Mouse (Mus musculus): ENCODE measurements at regions not wholly inside any gene's neighbourhood (a gene's known extent, or its start where the extent isn't known, plus 50 kb on each side); places are given as distances from the start of the nearest gene placed in this dataset.
A peak's percentile ranks its signal among the peaks of the same experiment; 100 is the strongest.
"Not testable (repeated sequence)": the region's sequence is repeated elsewhere in the genome, so short reads cannot be mapped to it uniquely, and the experiment has no call there.

DNA sequence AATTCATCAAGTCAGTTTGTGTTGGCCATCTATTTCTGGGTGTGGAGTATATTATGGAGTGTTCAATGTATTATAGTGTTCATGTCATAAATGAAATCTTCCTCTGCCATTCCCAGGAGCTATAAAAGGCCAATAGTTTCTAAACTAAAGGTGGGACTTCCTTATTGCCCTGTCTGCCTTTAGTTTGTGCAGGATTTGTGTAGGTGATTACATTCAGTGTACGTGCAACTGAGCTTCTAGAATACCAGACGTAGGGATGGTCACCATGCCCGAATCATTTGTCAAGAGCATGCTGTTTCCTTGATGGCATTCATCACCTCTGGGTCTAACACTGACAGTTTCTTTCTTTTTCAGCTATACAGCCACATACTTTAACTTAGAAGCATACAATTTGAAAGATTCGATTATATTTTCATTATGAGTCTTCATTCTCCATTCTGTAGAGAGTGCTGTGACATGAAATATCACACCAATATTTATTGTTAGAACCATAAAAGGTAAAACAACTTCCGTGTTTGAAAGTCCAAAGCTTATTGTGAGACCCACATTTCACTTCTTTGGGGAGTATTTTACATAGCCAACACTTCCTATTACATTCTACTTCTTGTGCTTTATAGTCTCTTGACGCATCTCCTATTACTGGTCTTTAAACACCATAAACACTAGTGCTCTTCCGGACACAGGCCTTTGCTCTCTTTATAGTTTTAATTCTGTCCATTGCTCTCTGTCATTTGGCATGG, 494.1 kb upstream of the Klf6 start:
- DNase-seq (ENCODE audit: low read depth, low spot score), result no peak

DNA sequence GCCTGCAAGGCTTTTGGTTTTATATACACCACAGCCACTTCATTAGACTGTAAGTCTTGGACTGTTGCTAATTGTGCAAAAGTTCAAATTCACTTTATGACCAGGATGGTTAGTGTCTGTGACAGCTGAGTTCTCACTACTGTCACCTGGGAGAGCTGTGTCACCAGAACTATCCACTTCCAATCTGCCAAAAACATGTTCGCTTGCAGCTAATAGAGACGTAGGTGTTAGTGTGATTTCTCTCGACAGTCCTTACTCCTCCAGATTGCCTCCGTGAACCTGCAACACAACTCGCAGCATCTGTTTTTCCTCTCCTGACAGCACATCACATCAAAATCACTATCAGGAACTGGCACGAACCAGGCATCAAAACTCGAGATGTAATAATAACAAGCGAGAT, 491.3 kb upstream of the Klf6 start:
- no peak for DNase-seq (ENCODE audit: low read depth, low spot score)

DNA sequence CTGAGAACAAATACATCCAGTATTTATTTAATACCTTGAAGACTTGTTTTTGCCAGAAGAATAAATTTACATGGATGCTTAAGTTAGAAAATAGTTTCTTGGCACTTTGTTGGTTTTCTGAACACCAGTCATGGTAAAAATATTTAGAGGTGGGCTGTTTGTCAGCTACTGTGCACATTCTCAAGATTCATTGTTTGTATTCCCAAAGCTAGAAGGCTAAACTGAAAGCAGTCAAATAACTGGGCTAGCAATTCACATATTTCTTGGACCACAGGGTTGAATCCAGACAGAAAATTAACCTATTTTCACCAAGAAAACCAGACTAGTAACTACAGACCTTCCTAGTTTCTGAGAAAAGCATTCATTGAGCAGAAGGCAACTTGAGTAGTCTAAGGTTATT, 488.1 kb upstream of the Klf6 start:
- no peak for DNase-seq (ENCODE audit: low read depth, low spot score)

DNA sequence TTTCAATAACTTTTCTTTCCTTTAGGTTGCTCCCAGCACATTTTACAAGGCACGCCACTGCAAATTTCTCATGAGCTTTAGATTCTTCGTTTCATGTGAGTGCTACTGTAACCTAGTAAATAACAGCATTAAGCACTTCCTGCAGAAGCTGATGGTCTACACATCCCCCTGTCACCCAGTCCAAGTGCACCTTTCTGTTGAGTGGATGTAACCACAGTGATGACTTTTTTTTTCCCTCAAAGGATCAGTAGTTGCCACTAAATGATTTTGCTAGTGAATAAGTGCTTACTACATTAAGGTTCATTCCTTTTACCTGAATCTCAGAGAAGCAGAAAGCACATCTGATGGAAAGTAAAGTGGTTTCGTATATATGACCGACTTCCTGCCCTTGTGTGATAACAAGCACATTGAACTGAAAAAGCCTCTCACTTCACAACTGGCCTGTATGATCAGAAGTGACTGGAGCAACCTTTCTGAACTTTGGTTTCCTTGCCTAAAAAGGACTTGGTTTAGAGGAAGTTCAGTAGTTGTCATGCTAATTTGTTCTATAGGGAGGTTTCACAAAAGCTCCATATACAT, 453.0 kb upstream of the Klf6 start:
- DNase-seq (ENCODE audit: low read depth, low spot score), result no peak

DNA sequence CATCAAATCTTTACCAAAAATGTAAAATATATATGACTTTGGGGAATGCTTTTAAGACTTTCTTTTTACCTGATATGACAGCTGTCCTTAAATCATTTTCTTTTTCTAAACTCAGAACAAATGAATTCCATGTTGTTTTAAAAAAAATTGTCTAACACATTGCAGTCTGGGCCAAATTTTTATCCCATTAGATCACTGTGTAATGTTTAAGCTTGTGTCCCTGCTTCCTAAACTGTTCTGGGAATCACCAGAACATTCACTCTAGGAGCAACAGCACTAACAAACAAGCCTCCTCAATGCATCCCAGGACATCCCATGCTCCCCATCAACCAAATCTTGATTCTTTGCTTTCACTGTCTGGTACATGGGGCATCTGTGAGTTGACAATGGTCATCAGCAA, 449.2 kb upstream of the Klf6 start:
- DNase-seq (ENCODE audit: low read depth, low spot score), result no peak

DNA sequence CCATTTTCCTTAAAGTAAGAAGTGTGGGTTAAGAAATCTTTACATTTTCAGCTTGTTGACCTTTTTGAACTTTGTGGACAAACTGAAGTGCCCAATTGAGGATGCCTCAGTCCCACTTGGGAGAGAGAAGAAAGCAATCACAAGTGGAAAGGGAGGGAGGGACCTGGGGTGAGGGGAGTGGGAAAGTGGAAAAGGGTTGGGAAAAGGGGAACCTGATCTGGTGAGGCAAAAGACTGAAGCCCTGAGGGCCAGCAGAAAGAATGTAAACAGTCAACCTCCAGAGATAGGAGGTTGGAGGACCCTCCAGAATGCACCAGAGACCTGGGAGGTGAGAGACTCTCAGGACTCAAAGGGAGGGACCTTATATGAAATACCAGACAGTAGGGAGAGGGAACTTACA, 448.3 kb upstream of the Klf6 start:
- not testable (repeated sequence) for DNase-seq (ENCODE audit: low read depth, low spot score)

DNA sequence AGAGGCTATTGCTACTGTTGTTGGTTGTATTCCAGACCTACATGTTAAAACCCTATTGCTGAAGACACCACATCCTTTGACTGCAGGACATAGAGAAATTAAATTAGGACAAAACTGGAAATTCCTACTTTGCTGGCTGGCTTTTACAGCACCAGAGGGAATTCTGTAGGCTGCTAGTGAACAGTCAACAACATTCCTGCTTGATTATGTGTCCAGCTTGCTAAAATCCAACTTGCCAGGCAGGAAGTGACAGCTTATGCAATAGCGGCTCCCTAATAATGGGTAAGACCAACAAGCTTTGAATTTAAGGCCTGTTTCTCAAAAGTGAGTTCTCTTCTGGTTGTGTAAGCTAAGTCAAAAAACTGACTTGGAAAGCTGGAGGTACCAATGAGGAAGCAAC, 437.2 kb upstream of the Klf6 start:
- peak; percentile 86 for DNase-seq (ENCODE audit: low read depth, low spot score)

DNA sequence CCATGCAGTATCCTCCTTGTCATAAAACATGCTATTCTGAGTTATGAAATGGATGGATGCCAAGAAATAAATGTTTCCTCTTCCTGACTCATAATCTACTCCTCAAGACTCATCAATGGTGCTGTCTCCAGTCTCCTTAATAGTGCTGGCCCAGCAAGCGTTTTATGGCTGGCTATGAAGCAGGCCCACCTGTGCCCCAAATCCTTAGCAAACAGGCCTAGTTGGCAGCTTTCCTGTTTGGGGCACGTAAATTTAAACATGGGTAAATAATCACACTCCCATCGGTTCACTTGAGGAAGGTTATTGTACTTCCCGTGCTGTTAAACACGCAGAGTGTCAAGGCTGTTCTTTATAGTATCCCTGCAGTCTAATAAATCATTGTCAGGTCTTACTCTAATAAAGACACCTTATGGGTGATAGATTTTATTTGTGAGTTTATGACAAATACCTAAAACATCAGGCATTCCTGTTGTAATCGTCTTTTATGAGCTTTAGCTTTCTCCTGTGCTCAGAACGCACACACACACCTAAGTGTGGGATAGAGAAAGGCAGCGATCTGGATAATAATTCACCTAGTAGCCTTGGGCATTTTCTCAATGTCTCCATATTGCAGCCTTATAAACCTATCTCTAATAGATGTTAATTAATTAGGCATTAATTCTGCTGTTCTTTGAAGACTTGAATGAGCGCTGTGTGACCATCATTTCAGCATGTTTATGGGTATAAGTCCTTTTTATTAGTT, 435.6 kb upstream of the Klf6 start:
- no peak for DNase-seq (ENCODE audit: low read depth, low spot score)

DNA sequence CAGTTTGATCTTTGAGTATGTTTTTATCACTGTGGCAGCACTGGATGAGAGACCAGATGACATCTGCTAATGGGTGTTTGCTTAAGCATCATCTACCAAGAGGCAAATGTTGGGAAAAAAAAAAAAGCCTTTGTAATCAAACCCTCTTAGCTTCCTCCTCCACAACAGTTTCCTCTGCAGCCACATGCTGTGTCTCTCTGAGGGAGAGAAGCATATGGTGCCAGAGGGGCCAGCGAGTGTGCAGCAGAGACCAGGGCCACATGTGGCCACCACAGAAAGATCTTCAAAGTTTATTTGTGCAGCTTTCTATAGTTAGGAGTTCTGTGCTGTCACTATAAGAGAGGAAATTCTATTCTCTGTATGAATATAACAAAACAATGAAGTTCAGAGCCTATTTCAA, 427.6 kb upstream of the Klf6 start:
- DNase-seq (ENCODE audit: low read depth, low spot score), result no peak

DNA sequence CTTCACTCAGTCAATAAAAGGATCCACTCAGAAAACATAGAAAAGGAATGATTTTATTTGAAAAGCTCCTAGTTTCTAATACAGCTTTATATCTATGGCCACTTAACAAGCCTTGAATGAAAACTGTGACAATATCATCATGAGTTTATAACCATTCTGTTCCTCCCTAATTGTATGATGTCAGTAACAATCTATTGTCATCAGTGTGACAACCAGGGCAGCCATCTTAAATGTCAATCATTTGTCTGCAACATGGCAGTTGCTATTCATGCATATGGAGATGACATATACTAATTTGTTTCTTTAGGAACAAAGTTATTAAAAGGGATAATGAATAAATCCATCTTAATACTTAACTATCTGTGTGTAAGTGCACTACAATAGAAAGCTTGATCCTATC, 426.2 kb upstream of the Klf6 start:
- no peak for DNase-seq (ENCODE audit: low read depth, low spot score)

DNA sequence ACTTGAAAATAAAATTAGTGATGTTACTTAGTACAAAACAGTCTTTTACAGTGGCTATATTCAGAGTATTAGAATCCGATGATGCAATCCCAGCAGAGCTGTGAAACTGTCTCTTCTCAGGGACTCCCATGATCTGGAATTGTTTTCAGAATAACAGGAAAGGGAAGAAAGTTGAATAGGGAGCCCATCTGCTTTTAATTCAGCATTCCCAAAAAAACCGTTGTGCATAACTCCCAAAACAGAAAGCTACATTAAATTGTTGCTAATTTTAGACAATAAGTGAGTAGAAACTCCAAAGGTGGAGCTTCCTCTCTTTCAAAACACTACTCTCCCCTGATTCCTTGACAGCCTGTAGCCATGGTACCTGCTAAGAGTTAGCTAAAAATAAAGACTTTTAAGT, 425.1 kb upstream of the Klf6 start:
- peak; percentile 49 for DNase-seq (ENCODE audit: low read depth, low spot score)

DNA sequence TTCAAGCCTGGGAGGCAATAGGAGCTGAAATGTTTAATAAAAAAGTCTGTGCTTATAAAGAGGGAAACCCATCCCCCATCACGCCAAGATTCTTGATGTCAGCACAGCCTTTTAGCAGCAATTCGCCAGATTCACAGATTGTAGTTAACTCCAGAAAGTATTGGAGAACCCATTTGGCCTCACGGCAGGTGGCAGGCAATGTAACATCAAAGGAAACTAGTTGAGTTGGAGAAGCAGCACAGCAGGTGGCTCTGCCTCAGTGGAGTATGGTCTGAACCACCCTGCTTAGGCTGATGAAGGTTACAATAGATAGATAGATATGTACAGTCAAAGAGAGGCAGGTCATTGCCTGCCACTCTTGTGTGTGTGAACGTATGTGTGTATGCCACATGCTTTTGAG, 420.8 kb upstream of the Klf6 start:
- DNase-seq (ENCODE audit: low read depth, low spot score), result no peak

DNA sequence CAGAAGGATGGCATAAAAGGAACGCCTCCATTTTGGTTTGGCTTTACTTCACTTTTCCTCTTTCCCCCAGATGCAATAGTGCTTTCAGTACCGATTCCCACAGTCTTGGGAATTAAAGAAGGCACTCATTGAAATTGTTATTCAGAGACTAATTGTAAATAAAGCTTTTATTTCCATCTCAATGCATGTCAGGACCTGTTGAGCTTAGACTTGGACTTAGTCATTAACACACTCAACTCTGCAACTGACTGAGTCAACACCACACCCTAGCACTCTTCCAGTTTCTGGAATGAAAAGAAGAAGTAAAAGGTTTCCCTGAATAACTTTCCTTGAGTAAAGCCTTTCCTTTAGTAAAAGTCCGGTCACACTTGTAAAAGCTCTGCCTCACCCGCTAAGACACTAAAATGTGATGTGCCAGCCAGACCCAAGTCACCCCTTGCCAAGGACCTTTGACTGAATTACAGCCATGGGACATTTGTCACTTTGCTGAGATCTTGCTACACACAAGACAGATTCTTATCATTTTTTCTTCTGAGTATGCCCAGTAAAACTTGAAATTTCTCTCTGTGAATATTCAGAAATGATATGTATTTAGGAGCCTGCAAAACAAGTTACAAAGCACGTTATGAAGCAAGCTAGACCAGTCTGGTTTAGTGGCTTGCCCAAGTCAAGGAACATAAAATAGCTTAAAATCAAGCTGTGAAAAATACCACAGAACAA, 416.4 kb upstream of the Klf6 start:
- DNase-seq (ENCODE audit: low read depth, low spot score), result peak; percentile 7

DNA sequence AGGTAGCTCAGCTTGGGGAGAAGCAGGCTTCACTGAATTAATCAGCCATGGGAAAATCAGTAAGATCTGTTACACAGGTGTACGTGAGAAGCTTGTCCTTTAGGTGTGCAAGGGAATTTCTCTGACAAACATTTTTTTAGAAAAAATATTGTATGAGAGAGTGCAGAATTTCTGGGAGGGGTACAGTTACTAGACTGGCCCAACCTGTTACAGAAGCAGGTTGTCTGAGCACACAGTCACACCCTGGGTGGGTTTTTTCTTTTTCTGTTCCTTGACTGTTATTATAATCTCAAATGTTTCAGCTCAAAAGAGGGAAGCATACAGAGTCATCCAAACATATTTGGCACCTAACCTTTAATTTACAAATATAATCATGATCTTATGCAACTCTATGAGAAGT, 412.7 kb upstream of the Klf6 start:
- no peak for DNase-seq (ENCODE audit: low read depth, low spot score)

DNA sequence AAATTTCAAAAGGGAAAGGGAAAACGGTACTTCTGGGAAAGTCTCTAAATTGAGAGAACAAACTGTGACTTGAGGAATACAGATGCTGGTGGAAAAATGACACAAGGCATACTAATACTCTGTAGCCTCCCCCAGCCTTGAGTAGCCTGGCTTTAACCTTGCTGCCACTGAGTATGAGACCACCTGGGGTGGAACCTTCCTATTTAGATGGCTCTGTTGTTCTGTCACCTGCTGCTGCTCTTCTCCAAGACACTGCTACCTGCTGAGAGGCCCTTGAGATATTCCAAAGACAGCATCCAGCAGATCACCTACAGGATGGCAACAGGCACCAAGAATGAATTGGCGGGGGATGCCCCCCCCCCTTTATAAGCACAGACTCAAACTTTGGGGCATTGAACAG, 380.5 kb upstream of the Klf6 start:
- DNase-seq (ENCODE audit: low read depth, low spot score), result no peak

DNA sequence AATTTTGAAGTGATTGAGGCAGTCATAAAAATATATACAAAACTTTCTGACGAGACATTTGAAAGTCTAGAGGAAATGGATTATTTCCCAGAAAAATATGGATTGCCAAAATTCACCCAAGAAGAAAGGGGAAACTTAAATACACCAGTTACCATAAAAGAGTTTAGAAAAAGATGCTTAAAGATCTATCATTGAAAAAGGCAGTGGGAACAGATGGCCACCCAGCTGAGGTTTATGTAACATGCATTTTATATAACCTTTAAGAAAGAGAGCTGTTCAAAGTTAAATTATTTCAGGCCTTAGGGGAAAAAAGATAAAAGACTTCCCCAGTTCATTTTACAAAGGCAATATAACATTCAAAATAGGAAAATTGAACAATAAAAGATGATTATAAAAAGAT, 369.0 kb upstream of the Klf6 start:
- DNase-seq (ENCODE audit: low read depth, low spot score), result no peak

DNA sequence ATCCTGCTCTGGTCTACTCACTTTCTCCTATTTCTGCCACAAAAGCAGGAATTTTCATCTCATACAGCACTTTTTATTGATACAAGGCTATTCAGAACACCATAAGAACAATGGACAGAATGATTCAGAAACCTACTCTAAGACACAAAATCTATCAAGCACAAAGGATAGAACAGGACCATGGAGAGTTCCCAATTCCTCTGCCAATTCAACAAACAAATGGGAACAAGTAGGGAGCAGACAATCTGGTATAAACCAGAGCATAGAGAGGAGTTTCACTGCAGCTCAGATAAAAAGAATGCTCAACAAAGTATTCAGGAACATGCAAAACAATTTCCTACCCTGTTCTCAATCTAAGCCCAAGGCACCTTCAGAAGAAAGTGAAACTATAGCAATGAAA, 363.7 kb upstream of the Klf6 start:
- no peak for DNase-seq (ENCODE audit: low read depth, low spot score)

DNA sequence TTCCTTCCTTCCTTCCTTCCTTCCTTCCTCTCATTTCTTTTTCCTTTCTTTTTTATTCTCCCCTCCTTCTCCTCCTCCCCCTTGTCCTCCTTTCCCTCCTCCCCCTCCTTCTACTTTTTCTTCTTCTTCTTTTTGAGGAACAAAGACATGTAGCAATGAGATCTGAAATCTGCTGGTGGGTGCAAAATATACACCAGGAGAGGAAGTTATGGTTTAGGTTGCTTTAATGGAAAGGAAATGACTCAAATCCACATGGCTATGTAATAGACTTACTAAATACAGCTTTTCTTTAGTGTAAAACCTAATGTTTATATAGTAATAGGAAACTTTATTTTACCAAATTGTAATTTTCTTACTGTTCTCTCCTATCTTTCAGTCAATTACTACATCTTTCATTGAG, 349.5 kb upstream of the Klf6 start:
- peak; percentile 4 for DNase-seq (ENCODE audit: low read depth, low spot score)

DNA sequence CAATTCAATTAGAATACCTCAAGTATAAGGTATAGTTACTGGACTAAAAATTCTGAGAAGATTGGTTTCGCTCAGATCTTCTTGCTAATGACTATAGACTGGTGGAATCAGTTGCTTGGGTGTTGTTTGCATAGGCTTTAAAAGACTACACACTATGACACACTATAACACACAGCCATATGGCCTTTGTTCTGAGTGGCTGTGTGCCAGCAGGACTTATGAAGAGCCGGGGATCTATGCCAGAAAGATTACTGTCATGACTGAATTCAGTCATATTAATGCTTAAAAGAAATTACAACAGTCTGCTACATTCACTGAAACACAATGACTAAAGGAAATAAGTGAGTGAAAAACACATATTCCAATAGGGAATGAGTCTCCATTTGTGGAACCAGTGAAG, 345.7 kb upstream of the Klf6 start:
- no peak for DNase-seq (ENCODE audit: low read depth, low spot score)

DNA sequence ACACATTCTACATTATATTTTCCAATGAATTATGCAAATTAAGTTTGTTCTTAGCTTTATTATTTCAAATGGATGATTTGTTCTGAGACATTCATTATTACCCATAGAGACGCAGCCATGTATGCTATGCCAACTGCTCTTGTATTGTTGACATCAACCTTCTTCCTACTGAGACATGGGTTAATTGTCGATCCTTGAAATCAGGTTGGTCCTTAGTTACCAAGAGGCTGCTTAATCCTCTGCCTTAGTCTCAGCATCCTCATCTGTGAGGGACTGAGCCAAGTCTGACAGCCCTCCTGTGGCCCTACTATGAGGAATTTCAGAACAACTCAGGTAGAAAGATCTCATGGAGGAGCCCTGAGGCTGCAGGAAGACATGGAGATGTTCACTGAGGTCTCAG, 345.2 kb upstream of the Klf6 start:
- DNase-seq (ENCODE audit: low read depth, low spot score), result no peak

DNA sequence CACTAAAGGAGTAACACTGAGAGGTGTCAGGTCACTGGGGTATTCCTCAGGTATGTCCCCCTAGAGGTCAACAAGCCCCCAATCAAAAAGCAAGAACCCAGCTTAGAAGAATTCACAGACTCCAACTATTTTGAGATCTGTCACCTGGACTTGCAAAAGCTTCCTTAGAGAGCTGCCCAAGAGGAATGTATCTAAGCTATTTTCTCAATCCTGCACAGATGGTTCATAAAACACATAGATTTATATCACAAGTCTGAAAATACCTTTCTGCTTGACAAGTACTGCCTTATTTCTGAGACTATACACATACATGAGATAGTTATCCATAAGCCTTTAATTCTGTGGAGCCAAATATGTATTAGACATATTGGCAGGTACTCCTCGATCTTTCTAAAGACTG, 342.1 kb upstream of the Klf6 start:
- no peak for DNase-seq (ENCODE audit: low read depth, low spot score)

DNA sequence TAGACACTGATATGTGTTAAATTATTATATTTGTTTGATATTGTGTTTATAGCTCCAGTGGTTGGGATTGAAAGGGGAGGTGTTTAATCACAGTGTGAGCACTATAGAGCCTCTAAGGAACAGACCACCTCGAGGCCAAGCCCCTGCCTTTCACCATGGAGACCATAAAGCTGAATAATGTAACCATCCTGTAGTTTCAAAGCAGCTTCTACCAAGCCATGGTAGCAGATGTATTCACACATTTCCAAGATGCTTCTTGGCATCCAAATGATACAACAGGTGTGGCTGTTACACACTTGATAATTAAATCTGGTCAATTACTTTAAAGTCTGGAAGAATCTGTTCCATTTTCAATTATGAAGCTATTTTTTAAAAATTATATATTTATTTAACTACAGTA, 341.7 kb upstream of the Klf6 start:
- no peak for DNase-seq (ENCODE audit: low read depth, low spot score)

DNA sequence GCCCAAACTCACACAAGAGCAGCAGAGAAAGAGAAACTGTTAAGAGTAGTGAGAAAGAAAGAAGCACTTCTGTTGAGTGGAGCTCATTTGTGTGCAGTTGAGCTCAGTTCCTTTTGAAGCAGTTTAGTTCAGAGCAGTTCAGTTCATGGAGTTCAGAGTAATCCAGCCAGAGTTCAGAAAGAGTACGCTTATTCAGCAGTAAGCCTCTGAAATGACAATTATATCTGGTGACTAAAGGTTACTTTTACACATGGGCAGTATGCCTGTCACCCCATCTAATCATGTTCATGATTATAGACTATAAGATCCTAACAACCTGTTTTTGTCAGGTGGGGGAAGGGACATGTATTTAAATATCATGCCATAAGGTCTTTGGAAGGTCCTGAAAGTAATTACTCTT, 333.9 kb upstream of the Klf6 start:
- DNase-seq (ENCODE audit: low read depth, low spot score), result no peak
